Mouse (Mus musculus) heart, embryonic 12.5 days (tissue): ENCODE data around the gene Tradd. TPM values are rescaled to one million over a fixed set of nuclear protein-coding genes. Genes with fewer than 3 reads are reported as not detected.

Source experiments
- ATAC-seq: fragments of 200-750 bp; cut with Nextera tagmentation; 2 replicates; pipeline ENCODE4 v1.8.0; 2017; ENCODE audit warnings: moderate TSS enrichment, moderate library complexity; ENCODE audit not compliant: insufficient number of reproducible peaks, low FRiP score
- H3K27ac ChIP-seq: fragments of 300-500 bp; sonication (generic); 2 replicates; pipeline ENCODE4 v1.5.1; 2016; ENCODE audit warnings: mild to moderate bottlenecking, moderate library complexity; ENCODE audit not compliant: poor library complexity, severe bottlenecking
- H3K27me3 ChIP-seq: fragments of 300-500 bp; sonication (generic); replicated peaks from 2 replicates; pipeline ENCODE4 v1.6.1; 2016; ENCODE audit warnings: mild to moderate bottlenecking, moderate library complexity
- H3K36me3 ChIP-seq: fragments of 300-500 bp; sonication (generic); 2 replicates; pipeline ENCODE4 v1.6.1; 2016; ENCODE audit warnings: mild to moderate bottlenecking, moderate library complexity
- H3K4me1 ChIP-seq: fragments of 300-500 bp; sonication (generic); replicated peaks from 2 replicates; pipeline ENCODE4 v1.6.1; 2016; ENCODE audit warnings: mild to moderate bottlenecking
- H3K4me2 ChIP-seq: fragments of 300-500 bp; sonication (generic); 2 replicates; pipeline ENCODE4 v1.6.1; 2016; ENCODE audit warnings: mild to moderate bottlenecking, moderate library complexity
- H3K4me3 ChIP-seq: fragments of 300-500 bp; sonication (generic); 2 replicates; pipeline ENCODE4 v1.5.1; 2016; ENCODE audit warnings: mild to moderate bottlenecking
- H3K9ac ChIP-seq: fragments of 300-500 bp; sonication (generic); 2 replicates; pipeline ENCODE4 v1.6.1; 2016; ENCODE audit warnings: mild to moderate bottlenecking, moderate library complexity
- H3K9me3 ChIP-seq: fragments of 300-500 bp; sonication (generic); replicated peaks from 2 replicates; pipeline ENCODE4 v1.6.1; 2016; ENCODE audit warnings: mild to moderate bottlenecking, moderate library complexity
- WGBS: fragments of 180-500 bp; shearing (Covaris S2); methylation state at CpG from one replicate; pipeline ENCODE4 v1.1.7; 2016; 5-methylcytosine and 5-hydroxymethylcytosine counted together
- polyA plus RNA-seq: library from polyadenylated mRNA; unstranded; fragments of >200 nt; fragmentation: Nextera tagmentation; extraction: Ambion mirVana; gene quantifications from 2 replicates; pipeline ENCODE4 v1.2.1, GENCODE M21; 2016

The Tradd gene
- polyA plus RNA-seq, 1 experiment from 2014 or later: 16.0 TPM

DNA sequence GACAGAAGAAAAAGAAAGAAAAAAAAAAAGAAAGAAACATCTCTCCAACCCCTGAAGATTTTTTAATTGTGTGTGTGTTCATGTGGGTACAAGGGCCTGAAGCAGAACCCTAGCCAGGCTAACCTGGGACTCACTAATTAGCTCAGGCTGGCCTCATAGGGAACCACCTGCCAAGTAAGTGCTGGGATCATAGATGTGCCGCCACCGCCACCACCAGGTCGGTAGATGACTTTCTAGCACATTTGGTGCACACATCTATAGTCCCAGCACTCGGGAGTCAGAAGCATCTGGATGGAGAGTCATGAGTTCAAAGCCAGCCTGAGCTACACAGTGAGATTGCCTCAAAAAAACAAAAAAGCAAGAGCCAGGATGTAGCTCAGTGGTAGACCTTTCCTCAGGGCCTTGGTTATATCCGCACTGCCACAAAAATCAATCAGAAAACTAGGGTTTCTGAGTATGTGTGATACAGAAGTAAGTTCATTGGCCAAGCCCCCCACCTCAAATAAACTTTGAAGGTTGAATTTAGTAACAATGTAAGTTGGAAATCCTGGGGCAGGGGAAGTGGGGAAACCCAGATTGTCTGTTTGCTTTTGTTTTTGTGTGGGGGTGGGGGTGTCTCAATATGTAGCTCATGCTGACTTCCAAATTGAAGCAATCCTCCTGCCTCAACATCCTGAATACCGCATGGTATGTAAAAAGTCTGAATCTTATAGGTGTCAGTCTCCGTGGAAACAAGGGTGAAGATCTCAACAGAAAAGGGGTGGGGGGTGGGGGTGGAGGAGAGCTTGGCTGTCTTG, 6.9 kb downstream of the Tradd start:
- no peak overlapping the region for H3K4me3 ChIP-seq
- H3K4me2 ChIP-seq: no peak overlapping the region
- no peak overlapping the region for H3K27ac ChIP-seq
- H3K27me3 ChIP-seq: peaks cover 64% of the 10 kb centered on the region
- no peak overlapping the region for H3K9ac ChIP-seq
- 0 out of 2 replicates have a peak, but pooled peaks cover 4% of the 10 kb centered on the region for H3K9me3 ChIP-seq
- H3K36me3 ChIP-seq: peaks cover 4% of the 10 kb centered on the region; the same call in 1 of the 2 replicates
- H3K4me1 ChIP-seq: peaks cover 45% of the 10 kb centered on the region
- 62% methylated on average over 7 of the region's 7 CpGs for WGBS
- ATAC-seq: no peak

DNA sequence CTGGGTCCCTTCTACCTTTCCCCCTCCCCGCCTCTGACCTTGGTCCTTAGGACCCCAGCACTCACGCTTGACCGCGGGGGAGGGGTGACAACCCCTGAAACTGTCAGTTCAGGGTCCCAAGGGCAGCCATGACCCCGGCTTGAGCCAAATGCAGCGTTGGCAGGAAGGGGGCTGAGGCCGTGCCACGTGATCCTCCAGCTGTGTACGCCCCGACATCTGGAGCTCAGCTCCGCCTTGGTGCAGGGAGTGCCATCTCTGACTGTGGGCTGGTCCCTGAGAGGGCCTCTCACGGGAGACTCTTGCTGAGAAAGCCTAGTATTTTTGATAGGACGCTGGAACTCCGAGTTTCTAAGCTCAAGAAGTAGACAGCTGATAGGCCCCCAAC, 9.5 kb downstream of the Tradd start, which contains the start of gene B3gnt9:
Gene B3gnt9 (minus strand): TSS at position 188 of the 385 bp plus-strand sequence.
- peak within 1 kb of the TSS; percentile 81 for H3K9ac ChIP-seq
- peaks cover 41% of the 10 kb centered on the region for H3K4me1 ChIP-seq
- 3% methylated on average over 14 of the region's 14 CpGs for WGBS
- peak within 1 kb of the TSS; percentile 99 for H3K4me2 ChIP-seq
- peaks cover 42% of the 10 kb centered on the region for H3K27me3 ChIP-seq
- peak within 1 kb of the TSS; percentile 69 for H3K4me3 ChIP-seq
- H3K36me3 ChIP-seq: peaks cover 29% of the 10 kb centered on the region
- peak; percentile 73 for ATAC-seq
- no peaks in the 10 kb centered on the region for H3K9me3 ChIP-seq
- H3K27ac ChIP-seq: peak within 1 kb of the TSS; percentile 48

DNA sequence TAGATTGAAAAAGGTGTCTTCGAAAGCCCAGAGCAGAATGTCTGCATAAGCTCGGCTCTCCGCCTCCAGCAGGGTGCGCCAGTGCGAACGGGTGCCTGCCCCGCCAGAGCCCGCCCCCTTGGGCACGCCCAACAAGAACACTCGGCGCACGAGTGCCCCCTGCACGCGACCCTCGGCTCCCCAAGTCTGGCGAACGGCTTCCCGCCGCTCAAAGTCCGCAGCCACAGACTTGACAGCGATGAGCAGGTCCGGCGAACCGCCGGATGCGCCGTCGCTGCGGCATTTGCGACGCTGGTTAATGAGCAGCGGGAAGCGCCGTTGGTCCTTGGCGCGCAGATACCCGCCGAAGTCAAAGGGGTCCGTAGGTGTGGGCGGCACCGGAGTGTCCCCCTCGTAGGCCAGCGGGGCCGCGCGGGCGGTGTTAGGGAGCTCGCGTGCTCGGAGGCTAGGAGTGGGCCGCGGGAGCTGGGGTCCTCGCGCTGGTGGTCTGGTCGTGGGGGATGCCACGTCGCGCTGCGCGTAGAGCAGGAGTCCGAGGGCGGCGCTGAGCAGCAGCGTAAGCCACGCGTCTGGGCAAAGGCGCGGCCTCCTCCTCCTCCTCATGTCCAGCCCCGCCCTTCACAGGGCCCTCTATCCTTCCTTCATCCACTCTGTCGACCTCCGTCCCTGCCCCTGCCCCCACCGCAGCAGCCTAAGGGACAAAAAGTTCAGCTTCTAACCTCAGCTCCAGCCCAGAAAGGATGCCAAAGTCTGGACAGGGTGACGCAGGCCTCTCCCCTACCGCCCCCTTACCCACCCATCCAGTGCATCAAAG, 10.1 kb downstream of the Tradd start:
- peak overlapping the region; percentile 69 for H3K4me3 ChIP-seq
- peak; percentile 84 for ATAC-seq
- H3K9me3 ChIP-seq: no peaks in the 10 kb centered on the region
- peak overlapping the region; percentile 48 for H3K27ac ChIP-seq
- under 1% methylated on average over 73 of the region's 74 CpGs for WGBS
- H3K36me3 ChIP-seq: peaks cover 34% of the 10 kb centered on the region
- peaks cover 35% of the 10 kb centered on the region for H3K4me1 ChIP-seq
- peak overlapping the region; percentile 81 for H3K9ac ChIP-seq
- H3K4me2 ChIP-seq: peak overlapping the region; percentile 99
- H3K27me3 ChIP-seq: peaks cover 36% of the 10 kb centered on the region

GRCm38 (mm10) chr8:105253766-105254151, 10.7 kb downstream of the Tradd start:
- 47% methylated on average over 20 of the region's 20 CpGs for WGBS
- H3K36me3 ChIP-seq: peaks cover 40% of the 10 kb centered on the region
- H3K9ac ChIP-seq: no peak overlapping the region
- H3K4me3 ChIP-seq: peak overlapping the region; percentile 69
- peaks cover 29% of the 10 kb centered on the region for H3K4me1 ChIP-seq
- ATAC-seq: 0 out of 2 replicates have a peak, but pooled peaks have one; percentile 5
- H3K27me3 ChIP-seq: peaks cover 30% of the 10 kb centered on the region
- H3K27ac ChIP-seq: no peak overlapping the region
- H3K4me2 ChIP-seq: peak overlapping the region; percentile 99
- H3K9me3 ChIP-seq: no peaks in the 10 kb centered on the region

- Histone ChIP-seq H3K27me3 (peaks cover 21% of the 10 kb centered on the region), H3K9ac (no peak overlapping the region; the same call in 1 of the 2 replicates), H3K9me3 (no peaks in the 10 kb centered on the region), H3K4me2 (no peak overlapping the region; the same call in 1 of the 2 replicates), H3K4me1 (peaks cover 26% of the 10 kb centered on the region), H3K27ac (no peak overlapping the region), H3K4me3 (no peak overlapping the region), H3K36me3 (peaks cover 49% of the 10 kb centered on the region)
- no peak for ATAC-seq
- 60% methylated on average over 10 of the region's 10 CpGs for WGBS
Observed at GRCm38 (mm10) chr8:105252680-105253537, 11.5 kb downstream of the Tradd start.

DNA sequence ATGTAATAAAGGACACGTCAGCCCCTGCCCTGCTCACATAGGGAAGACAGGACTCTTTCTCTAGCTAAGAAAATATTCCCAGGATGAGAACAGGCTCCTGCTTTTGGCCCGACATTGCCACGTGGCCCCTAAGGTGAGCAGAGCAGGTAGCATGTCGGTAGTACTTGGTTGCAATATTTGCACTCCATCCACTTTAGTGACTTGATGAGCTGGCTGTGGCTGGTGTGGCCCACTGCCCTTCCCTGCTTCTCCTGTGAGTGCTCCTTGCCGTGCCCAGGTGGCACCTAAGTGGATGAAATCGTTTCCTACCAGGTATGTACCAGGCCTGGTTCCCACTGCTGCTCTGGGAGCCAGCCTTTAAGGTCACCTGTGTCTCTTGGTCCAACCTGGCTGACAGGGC, 12.5 kb downstream of the Tradd start:
- Histone ChIP-seq H3K4me2 (no peak overlapping the region), H3K27me3 (peaks cover 14% of the 10 kb centered on the region), H3K27ac (no peak overlapping the region), H3K9me3 (no peaks in the 10 kb centered on the region), H3K4me1 (peaks cover 26% of the 10 kb centered on the region), H3K9ac (no peak overlapping the region), H3K4me3 (no peak overlapping the region), H3K36me3 (peaks cover 55% of the 10 kb centered on the region)
- no peak for ATAC-seq
- WGBS: 91% methylated on average over 6 of the region's 6 CpGs

DNA sequence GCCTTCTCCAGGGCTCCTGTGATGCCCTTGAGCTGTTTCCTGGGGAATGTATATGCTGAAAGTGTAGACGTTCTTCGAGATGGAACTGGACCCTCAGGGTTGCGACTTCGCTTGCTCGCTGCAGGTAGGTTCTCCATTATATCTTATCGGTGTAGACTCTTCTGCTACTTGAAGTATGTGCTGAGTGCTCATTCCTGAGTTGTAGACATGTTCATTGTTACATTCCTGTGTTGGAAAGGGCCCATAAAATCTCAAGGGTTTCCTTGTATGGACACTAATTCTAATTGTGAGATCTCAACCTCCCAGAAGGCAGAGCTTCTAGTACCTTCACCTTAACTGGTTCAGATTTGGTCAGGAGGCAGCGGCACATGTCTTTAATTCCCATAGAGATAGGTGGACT, 23.4 kb downstream of the Tradd start:
- Histone ChIP-seq H3K9me3 (no peaks in the 10 kb centered on the region), H3K4me1 (no peaks in the 10 kb centered on the region), H3K4me3 (no peak overlapping the region), H3K27ac (no peak overlapping the region), H3K27me3 (no peaks in the 10 kb centered on the region), H3K4me2 (no peak overlapping the region), H3K36me3 (peaks cover 50% of the 10 kb centered on the region), H3K9ac (no peak overlapping the region)
- 90% methylated on average over 7 of the region's 7 CpGs for WGBS
- no peak for ATAC-seq

DNA sequence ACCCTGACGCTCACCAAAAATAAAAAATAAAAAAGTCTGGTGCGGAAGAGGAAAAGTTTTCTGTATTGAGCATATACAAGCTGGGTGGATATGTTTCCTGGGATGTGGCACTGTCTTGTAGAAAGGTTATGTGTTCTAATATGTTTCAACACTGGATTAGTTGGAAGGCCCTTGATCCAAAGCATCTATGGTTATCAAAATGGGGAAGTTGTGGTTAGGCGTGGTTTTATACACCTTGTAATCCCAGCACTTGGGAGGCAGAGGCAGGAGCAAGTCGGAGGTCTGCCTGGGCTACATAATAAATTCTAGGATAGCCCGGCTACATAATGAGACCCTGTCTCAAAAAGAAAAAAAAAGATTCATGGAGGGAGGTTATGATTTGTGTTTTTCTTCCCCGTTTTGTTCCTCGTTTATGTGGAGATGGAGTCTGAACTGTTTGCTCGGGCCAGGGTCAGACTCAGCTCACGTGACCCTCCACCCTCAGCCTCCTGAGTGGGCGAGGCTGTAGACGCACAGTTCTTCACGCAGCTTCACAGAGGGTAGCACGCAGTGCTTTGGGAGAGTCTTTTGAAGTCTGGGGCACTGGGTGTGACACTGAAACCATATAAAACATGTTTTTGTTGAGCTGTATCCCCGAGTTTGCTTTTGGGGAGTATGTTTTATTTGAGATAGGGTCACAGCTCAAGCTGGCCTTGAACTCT, 26.8 kb downstream of the Tradd start:
- Histone ChIP-seq H3K9ac (no peak overlapping the region), H3K27me3 (no peaks in the 10 kb centered on the region), H3K36me3 (peaks cover 57% of the 10 kb centered on the region), H3K4me2 (no peak overlapping the region), H3K4me1 (no peaks in the 10 kb centered on the region), H3K4me3 (no peak overlapping the region), H3K27ac (no peak overlapping the region), H3K9me3 (no peaks in the 10 kb centered on the region)
- no peak for ATAC-seq
- WGBS: 87% methylated on average over 14 of the region's 14 CpGs

GRCm38 (mm10) chr8:105235206-105235605, 29.2 kb downstream of the Tradd start:
- Histone ChIP-seq H3K27me3 (no peaks in the 10 kb centered on the region), H3K36me3 (peaks cover 45% of the 10 kb centered on the region), H3K4me3 (no peak overlapping the region), H3K4me2 (no peak overlapping the region), H3K27ac (no peak overlapping the region), H3K4me1 (0 out of 2 replicates have a peak, but pooled peaks cover 9% of the 10 kb centered on the region), H3K9me3 (no peaks in the 10 kb centered on the region), H3K9ac (no peak overlapping the region)
- WGBS: 78% methylated on average over 1 of the region's 1 CpGs
- no peak for ATAC-seq
